Mouse (Mus musculus) skeletal muscle tissue, adult 2 months (tissue): ENCODE results near the gene Apmap.

ENCODE experiments used
- DNase-seq: peaks from one replicate; pipeline ENCODE4 v3.0.0-alpha.2; 2012; ENCODE audit warnings: low read depth, low spot score

The Apmap gene

GRCm38 (mm10) chr2:150608087-150608799 lies at the start of gene Apmap:
Apmap (minus strand) TSS chr2:150608567.
- peak; percentile 94 for DNase-seq

GRCm38 (mm10) chr2:150656975-150657768 lies 48.8 kb upstream of the Apmap start:
- DNase-seq = no peak

- no peak for DNase-seq
Measured at GRCm38 (mm10) chr2:150656112-150656511, 47.7 kb upstream of the Apmap start.

GRCm38 (mm10) chr2:150655290-150655689 lies 46.9 kb upstream of the Apmap start:
- peak; percentile 76 for DNase-seq

- no peak for DNase-seq
Measured at GRCm38 (mm10) chr2:150654814-150655213, 46.4 kb upstream of the Apmap start.

- no peak for DNase-seq
Measured at GRCm38 (mm10) chr2:150651366-150651765, 43.0 kb upstream of the Apmap start.

- DNase-seq = no peak
Measured at GRCm38 (mm10) chr2:150650511-150651074, 42.2 kb upstream of the Apmap start.

- DNase-seq = peak; percentile 62
Measured at GRCm38 (mm10) chr2:150648300-150648895, 40.0 kb upstream of the Apmap start.

- DNase-seq = no peak
Measured at GRCm38 (mm10) chr2:150647681-150648299, 39.4 kb upstream of the Apmap start.

GRCm38 (mm10) chr2:150646411-150647121 lies 38.2 kb upstream of the Apmap start:
- DNase-seq = no peak

- DNase-seq = no peak
Measured at GRCm38 (mm10) chr2:150645225-150645624, 36.9 kb upstream of the Apmap start.

GRCm38 (mm10) chr2:150643726-150644415 lies 35.5 kb upstream of the Apmap start:
- no peak for DNase-seq

GRCm38 (mm10) chr2:150643166-150643565 lies 34.8 kb upstream of the Apmap start:
- DNase-seq = no peak

- no peak for DNase-seq
Measured at GRCm38 (mm10) chr2:150638370-150638733, 30.0 kb upstream of the Apmap start.

GRCm38 (mm10) chr2:150637702-150638369 lies 29.5 kb upstream of the Apmap start:
- no peak for DNase-seq

GRCm38 (mm10) chr2:150635877-150636446 lies 27.6 kb upstream of the Apmap start:
- no peak for DNase-seq

GRCm38 (mm10) chr2:150629255-150629654 lies 20.9 kb upstream of the Apmap start:
- DNase-seq = no peak

GRCm38 (mm10) chr2:150627140-150627539 lies 18.8 kb upstream of the Apmap start:
- no peak for DNase-seq

GRCm38 (mm10) chr2:150624926-150625325 lies 16.6 kb upstream of the Apmap start:
- no peak for DNase-seq

- no peak for DNase-seq
Measured at GRCm38 (mm10) chr2:150623957-150624356, 15.6 kb upstream of the Apmap start.
